Mouse (Mus musculus): Measurements from ENCODE around the gene Kcnk5.

The Kcnk5 gene

GRCm38 (mm10) chr14:20181466-20181921 is at the start of gene Kcnk5:
Gene Kcnk5 (minus strand): TSS chr14:20181809.
- DNase-seq, result peak; percentile 57

DNA sequence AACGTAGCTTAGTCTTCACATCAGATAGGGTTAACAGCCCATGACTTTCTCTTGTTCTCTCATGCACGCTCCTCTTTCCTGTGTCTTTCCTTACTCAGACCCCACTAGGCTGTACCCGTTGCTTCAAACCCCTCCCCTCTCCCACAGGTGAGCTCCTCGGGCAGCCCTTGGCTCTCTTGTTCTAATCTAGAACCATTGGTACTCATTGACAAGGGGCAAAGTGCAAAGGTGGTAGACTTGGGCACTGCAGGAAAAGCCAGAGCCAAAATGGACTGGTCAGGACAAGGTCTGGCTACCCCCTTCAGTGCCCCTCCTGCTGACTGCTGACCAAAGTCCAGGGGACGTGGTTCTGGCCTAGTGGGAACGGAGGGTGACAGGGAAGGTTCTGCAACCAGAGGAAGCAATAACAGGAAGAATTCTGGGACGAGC is 48.5 kb upstream of the Kcnk5 start:
- DNase-seq, result no peak

DNA sequence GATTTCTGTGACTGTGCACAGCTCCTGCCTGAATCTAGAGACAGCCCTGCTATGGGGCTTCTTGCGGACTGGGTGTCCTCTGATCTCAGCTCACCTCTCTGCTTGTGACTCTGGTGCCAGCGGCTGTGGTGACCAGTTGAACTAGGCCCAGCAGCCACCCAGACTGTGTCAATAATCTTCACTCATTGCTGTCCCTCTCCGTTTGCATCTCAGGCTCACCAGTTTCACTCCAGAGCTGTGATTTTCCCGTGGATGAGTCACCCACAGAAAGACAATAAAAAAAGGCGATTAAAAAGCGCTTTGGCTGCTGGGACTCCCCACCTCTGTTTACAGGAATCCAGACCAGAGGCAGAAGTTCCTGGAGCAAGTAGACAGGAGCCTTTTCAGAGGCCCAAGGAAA is 47.8 kb upstream of the Kcnk5 start:
- no peak for DNase-seq

GRCm38 (mm10) chr14:20228336-20228735 is 46.7 kb upstream of the Kcnk5 start:
- no peak for DNase-seq

DNA sequence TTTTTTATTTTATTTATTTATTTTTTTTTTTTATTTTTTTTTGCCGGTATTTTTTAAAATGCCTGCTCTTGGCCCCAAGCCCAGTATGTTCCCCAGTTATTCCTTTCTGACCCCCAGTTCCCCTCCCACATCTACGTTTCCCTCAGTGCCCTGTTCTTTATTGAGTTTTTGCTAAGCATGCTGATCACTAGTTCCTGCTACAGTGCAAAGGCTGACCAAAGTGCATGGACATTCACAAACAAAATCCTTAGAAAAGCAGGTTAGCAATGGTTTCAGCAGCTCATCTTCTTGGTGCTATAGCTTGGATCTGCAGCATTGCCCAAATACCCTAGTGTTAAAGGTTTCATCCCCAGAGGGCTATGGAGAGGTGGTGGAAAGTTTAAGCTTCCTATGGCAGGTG is 45.4 kb upstream of the Kcnk5 start:
- DNase-seq, result no peak

- no peak for DNase-seq
These were observed 44.9 kb upstream of the Kcnk5 start for GRCm38 (mm10) chr14:20226488-20226887.

GRCm38 (mm10) chr14:20225525-20225924 is 43.9 kb upstream of the Kcnk5 start:
- DNase-seq, result no peak

- no peak for DNase-seq
These were observed 43.1 kb upstream of the Kcnk5 start for GRCm38 (mm10) chr14:20224576-20225218.

DNA sequence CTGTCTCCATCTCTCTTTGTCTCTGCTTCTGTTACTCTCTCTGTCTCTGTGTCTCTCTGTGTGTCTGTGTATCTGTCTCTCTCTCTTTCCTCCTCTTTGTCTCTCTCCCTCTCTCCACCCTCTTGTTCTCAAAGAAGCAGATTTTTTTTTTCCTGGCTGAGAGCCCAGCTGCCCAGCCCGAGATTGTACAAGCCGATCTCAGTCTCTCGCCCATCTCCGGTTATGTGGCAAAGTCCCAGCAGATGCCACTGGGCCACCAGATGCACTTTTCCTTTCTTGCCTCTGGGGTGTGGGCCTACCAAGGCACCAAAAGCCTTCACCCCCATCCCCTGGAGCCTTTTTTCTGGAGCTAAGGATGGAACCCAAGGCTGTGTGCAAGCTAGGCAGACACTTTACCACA is 42.6 kb upstream of the Kcnk5 start:
- peak; percentile 10 for DNase-seq

GRCm38 (mm10) chr14:20223253-20223652 is 41.6 kb upstream of the Kcnk5 start:
- DNase-seq, result no peak

GRCm38 (mm10) chr14:20221083-20221482 is 39.5 kb upstream of the Kcnk5 start:
- no peak for DNase-seq

DNA sequence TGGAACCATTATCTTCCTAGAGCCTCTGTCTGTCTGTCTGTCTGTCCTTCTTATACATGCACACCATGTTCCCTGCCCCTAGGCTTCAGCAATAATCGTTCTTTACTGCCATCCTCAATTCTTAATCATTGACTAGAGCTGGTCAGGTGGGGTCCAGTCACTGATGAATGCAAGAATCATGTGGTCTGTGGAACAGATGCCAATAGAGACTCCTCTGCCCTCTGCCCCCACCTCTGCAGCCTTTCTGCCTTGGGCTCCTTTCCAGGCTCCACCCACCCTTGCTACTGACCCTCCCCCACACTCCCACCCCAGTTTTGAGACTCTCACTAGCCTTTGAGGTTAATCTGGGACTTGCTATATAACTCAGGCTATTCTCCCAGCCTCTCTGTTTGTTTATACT is 38.2 kb upstream of the Kcnk5 start:
- DNase-seq, result no peak

DNA sequence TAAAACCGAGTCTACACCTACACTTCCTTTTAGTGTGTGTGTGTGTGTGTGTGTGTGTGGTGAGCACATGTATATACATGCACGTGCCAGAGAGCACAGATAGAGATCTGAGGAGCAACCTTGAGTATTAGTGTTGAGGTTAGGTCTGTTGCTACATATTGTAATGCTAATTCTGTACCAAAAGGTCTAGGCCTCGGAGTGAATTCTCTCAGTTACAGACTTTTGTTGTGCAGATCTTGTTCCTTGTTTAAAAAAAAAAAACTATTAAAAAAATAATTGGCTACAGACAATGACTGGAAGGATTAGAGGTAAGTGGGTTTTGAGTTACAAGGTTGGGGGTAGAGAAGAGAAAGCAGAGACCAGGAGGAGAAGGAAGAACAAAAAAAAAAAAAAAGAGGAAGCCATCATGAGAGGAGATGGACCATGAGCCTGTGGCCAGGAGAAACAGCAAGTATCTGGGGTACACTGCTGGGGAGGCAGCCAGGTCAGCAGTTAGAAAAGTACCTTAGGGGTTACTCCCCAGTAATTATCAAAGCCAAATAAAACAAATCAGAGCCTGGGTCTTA is 35.8 kb upstream of the Kcnk5 start:
- no peak for DNase-seq

DNA sequence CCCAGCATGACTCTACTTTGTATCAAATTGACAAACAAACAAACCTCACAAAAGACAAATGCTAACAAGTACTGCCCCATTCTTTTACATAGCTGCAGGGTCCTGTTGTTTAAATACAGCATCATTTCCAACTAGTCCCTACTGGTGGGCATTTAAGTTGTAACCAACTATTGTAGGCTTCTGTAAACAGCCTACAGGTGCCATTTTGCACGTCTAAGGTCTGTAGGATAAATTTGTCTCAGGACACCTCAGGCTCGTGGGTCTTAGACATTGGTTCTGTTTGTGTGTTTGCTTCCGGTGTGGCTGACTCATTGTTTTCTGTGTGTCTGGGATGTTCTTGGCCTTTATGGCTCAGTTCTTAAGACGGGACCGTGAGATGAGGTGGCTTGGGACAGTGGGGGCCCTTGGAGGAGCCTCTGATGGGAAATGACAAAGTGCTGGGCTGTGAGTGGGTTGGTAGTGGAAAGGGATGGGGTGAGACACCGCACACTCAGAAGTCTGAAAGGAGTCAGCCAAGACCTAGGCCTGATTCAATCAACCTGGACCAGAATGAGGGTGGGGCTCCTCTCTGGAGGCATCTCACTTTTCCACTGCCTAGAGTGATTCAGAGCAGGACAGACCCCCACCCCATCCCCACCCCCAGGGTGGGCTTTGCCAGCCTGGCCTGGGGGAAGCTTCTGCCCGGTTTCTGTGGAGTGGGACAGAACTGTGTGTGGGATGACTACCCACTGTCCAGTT is 35.1 kb upstream of the Kcnk5 start:
- no peak for DNase-seq

DNA sequence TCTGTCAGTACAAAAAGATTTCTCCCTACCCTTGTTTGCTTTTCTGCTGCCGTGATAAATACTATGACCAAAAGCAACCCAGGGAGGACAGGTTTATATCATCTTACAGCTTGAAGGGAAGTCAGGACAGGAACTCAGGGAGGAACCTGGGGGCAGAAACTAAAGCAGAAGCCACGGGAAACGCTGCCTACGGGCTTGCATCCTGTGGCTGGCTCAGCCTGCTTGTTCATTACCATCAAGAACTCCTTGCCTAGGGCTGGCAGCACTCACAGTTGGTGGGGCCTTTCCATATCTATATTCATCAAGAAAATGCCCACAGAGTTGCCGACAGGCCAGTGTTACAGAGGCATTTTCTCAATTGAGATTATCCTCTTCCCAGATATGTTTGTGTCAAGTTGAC is 34.2 kb upstream of the Kcnk5 start:
- no peak for DNase-seq

- no peak for DNase-seq
These were observed 32.5 kb upstream of the Kcnk5 start for GRCm38 (mm10) chr14:20214125-20214524.

DNA sequence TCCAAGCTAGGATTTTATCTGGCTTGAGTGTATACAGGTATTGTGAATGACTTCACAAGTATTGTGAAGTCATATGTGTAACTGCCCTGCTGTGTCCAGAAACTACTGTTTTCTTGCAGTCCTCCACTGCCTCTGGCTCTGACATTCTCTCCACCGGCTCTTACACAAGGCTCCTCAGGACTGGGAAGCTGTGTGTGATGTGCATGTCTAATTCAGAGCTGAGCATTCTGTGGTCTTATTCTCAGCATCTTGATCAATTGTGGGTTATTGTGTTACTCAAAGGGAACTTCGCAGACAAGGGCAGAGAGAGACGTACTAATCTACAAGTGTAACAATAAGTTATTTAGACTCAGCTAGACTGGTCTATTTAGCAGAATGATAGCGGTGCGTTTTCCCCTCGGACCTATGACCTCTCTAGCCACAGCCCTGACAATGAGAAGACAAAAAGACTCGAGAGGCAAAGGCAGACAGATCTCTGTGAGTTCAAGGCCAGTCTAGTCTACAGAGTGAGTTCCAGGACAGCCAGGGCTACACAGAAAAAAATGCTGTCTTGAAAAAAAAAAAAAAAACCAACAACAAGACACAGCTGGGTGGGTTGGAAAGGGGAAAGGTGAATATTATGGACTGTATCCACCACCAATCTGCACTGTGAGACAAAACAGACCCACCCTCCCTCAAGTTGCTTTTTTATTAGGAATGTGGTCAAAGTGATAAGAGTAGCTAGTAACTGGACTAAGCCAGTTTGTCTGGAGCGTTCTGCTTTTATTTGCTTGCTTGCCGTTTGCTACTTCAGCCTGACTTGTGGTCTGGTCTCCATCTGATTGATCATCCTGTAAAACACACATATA is 30.4 kb upstream of the Kcnk5 start:
- no peak for DNase-seq

DNA sequence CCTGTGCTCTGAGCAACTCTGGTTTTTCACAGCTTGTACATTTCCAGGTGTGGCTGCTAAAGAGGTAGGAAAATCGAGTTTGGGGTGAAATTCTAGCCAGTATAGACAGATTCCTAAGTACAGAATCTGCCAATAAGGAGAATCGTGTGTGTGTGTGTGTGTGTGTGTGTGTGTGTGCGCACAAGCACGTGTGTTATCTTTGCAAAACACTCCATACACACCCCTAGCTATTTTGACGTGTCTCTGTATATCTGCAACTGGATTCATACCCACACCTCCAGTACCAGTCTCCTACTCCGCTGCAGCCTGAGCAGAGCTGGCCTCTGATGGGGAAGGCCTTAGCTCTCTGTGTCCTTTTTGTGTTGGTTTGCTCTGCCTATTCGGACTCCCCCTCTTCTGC is 28.3 kb upstream of the Kcnk5 start:
- DNase-seq, result no peak

DNA sequence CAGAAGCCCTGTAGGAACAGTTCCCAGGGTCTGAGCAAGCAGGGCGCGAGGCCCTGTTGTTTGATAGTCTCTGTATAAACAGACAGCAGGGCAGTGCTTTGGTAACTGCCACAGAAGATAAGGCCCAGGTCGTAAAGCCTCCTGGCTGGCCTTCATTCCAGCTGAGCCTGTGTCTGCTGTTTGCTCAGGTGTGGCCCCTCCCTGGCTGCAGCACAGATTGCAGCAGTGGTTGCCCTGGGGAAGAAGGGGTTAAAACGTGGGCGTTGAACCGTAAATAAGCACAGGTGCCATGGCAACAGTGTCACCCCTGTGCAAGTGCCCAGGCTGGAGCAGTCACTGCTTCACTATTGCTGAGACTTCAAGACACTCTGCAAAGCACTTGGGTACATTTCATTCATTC is 26.8 kb upstream of the Kcnk5 start:
- DNase-seq, result no peak

DNA sequence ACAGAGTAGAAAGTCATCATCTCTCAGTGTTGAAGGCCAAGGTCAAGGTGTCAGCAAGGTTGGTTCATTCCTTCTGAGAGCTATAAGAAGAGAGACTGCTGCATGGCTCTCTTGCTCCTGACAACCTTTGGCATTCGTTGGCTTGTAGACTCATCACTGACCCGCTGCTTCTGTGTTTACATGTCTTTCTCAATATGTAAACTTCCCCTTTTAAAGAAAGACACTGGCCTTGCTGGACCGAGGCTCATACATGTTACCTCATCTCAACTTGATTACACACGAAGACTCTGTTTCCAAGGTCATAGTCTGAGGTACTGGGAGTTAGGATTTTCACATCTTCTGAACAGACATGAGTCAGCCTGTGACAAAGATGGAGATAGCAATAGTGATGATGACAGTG is 24.1 kb upstream of the Kcnk5 start:
- no peak for DNase-seq

- DNase-seq, result no peak
These were observed 21.7 kb upstream of the Kcnk5 start for GRCm38 (mm10) chr14:20203301-20203700.

GRCm38 (mm10) chr14:20202655-20203181 is 21.1 kb upstream of the Kcnk5 start:
- no peak for DNase-seq

- no peak for DNase-seq
These were observed 19.6 kb upstream of the Kcnk5 start for GRCm38 (mm10) chr14:20201066-20201683.
